Mouse (Mus musculus) liver, embryonic 14.5 days (tissue): ENCODE results near the gene Commd1. TPM values are rescaled to one million over a fixed set of nuclear protein-coding genes. Genes with fewer than 3 reads are reported as not detected.

Experiments used
- ATAC-seq: fragments of 200-750 bp; cut with Nextera tagmentation; 2 replicates; pipeline ENCODE4 v1.8.0; 2017; ENCODE audit warnings: moderate number of reproducible peaks, mild to moderate bottlenecking, moderate library complexity; ENCODE audit not compliant: insufficient read depth
- DNase-seq, 3 experiments: peaks; one replicate each; pipeline ENCODE4 v3.0.0-alpha.2; 2012 to 2013; ENCODE audit warnings: low read depth in 3 of 3, low spot score in 3 of 3
- H3K27ac ChIP-seq: fragments of 300-500 bp; sonication (generic); 2 replicates; pipeline ENCODE4 v1.5.1; 2014; ENCODE audit warnings: moderate library complexity, mild to moderate bottlenecking, control low read depth, inconsistent platforms
- H3K27me3 ChIP-seq: fragments of 300-500 bp; sonication (generic); 2 replicates; pipeline ENCODE4 v1.6.1; 2014; ENCODE audit warnings: mild to moderate bottlenecking, low read length, moderate library complexity; ENCODE audit not compliant: control insufficient read depth, insufficient read depth
- H3K36me3 ChIP-seq: fragments of 300-500 bp; sonication (generic); replicated peaks from 2 replicates; pipeline ENCODE4 v1.6.1; 2014; ENCODE audit warnings: low read depth; ENCODE audit not compliant: control insufficient read depth, insufficient read depth
- H3K4me1 ChIP-seq, 2 experiments: fragments of 200-500 bp in 1 of 2; fragments of 300-500 bp in 1 of 2; sonication (generic) in 1 of 2; replicated peaks; 2 replicates each; pipeline ENCODE4 v1.6.1; 2012 to 2014; ENCODE audit warnings: antibody characterized with exemption in 1 of 2, inconsistent platforms in 1 of 2, low read length in 1 of 2; ENCODE audit not compliant: control insufficient read depth in 2 of 2, insufficient read depth in 2 of 2
- H3K4me2 ChIP-seq: fragments of 300-500 bp; sonication (generic); 2 replicates; pipeline ENCODE4 v1.6.1; 2014; ENCODE audit warnings: low read depth, mild to moderate bottlenecking, control low read depth, moderate library complexity
- H3K4me3 ChIP-seq, 2 experiments: fragments of 200-500 bp in 1 of 2; fragments of 300-500 bp in 1 of 2; sonication (generic) in 1 of 2; 2 replicates each; pipeline ENCODE4 v1.5.1; 2012 to 2014; ENCODE audit warnings: low read depth in 2 of 2, low read length in 2 of 2, mild to moderate bottlenecking in 2 of 2, control low read depth in 1 of 2, inconsistent platforms in 1 of 2, moderate library complexity in 1 of 2; ENCODE audit not compliant: insufficient read depth in 1 of 2
- H3K9ac ChIP-seq: fragments of 300-500 bp; sonication (generic); replicated peaks from 2 replicates; pipeline ENCODE4 v1.6.1; 2014; ENCODE audit warnings: mild to moderate bottlenecking, control low read depth, moderate library complexity
- H3K9me3 ChIP-seq: fragments of 300-500 bp; sonication (generic); 2 replicates; pipeline ENCODE4 v1.6.1; 2016; ENCODE audit warnings: low read length, mixed read lengths; ENCODE audit not compliant: control insufficient read depth
- CTCF ChIP-seq: IDR thresholded peaks from 2 replicates; pipeline ENCODE4 v1.5.1; 2016; ENCODE audit warnings: antibody characterized with exemption, low read depth, control low read depth
- EP300 ChIP-seq: IDR thresholded peaks from 2 replicates; pipeline ENCODE4 v1.6.1; 2016; ENCODE audit warnings: antibody characterized with exemption, low read depth
- WGBS: fragments of 180-500 bp; shearing (Covaris S2); extraction: QIAGEN DNeasy Blood & Tissue Kit; methylation state at CpG from one replicate; pipeline ENCODE4 v1.1.7; 2014; ENCODE audit not compliant: insufficient replicate concordance; 5-methylcytosine and 5-hydroxymethylcytosine counted together
- polyA plus RNA-seq, 2 experiments: library from polyadenylated mRNA; depleted of rRNA in 1 of 2; stranded (reverse) in 1 of 2; unstranded in 1 of 2; fragments of >200 nt; fragmentation: Nextera tagmentation in 1 of 2; extraction: Ambion mirVana in 1 of 2; gene quantifications; 2 replicates each; pipeline versions ENCODE4 v1.2.1 to v1.2.3; 2012 to 2014

Gene Commd1
- polyA plus RNA-seq, 2 experiments: 35.6 to 203 TPM

- H3K4me2 ChIP-seq: no peak overlapping the region
- no peak overlapping the region for H3K4me3 ChIP-seq
- H3K9me3 ChIP-seq: no peaks in the 10 kb centered on the region
- TF ChIP-seq CTCF: no peak
- TF ChIP-seq EP300: no peak
- 46% methylated on average over 2 of the region's 2 CpGs for WGBS
- H3K9ac ChIP-seq: no peak overlapping the region
- no peak overlapping the region for H3K27ac ChIP-seq
- no peak for DNase-seq
- no peaks in the 10 kb centered on the region; a peak in 1 of 4 replicates for H3K4me1 ChIP-seq
- H3K36me3 ChIP-seq: no peaks in the 10 kb centered on the region
- ATAC-seq: no peak
- no peaks in the 10 kb centered on the region for H3K27me3 ChIP-seq
These were observed 43.2 kb downstream of the Commd1 start for GRCm38 (mm10) chr11:22938983-22939382.

DNA sequence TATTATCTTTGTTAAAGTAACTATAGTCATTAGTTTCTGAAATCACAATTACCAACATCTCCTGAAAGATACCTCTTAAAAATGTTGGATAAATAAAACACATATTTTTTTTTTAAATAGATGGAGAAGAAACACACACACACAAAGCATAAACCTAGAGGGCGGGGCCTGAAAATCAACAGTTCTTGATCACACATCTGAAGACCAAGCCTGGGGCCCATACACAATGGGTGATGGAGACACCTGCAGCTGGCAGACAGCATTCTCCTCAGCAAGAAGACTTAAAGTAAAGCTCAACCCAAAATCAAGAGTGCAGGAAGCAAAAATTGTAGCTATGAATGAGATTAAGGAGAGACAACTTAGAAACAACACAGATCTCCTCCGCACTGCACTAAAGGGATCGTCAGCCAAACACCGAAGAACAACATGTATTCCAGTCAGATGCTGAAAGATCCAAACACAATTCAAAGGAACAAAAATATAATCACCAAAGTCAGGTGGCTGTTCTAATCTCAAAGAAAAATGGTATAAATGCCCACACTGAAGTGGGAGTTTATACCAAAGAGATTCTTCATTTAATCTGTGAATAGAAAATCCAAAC is 44.4 kb downstream of the Commd1 start:
- no peak for DNase-seq
- Histone ChIP-seq H3K4me3 (no peak overlapping the region), H3K9ac (no peak overlapping the region), H3K4me2 (no peak overlapping the region), H3K9me3 (no peaks in the 10 kb centered on the region), H3K27me3 (no peaks in the 10 kb centered on the region), H3K27ac (no peak overlapping the region), H3K4me1 (peaks cover 0 to 2% of the 10 kb centered on the region in 2 experiments; a peak in 2 of 4 replicates), H3K36me3 (no peaks in the 10 kb centered on the region)
- no peak for TF ChIP-seq CTCF
- TF ChIP-seq EP300: no peak
- WGBS: 82% methylated on average over 4 of the region's 4 CpGs
- ATAC-seq: no peak

- TF ChIP-seq CTCF (no peak), EP300 (no peak)
- 39% methylated on average over 5 of the region's 5 CpGs for WGBS
- no peak overlapping the region for H3K9ac ChIP-seq
- no peak overlapping the region for H3K4me3 ChIP-seq
- no peak overlapping the region for H3K27ac ChIP-seq
- no peaks in the 10 kb centered on the region for H3K9me3 ChIP-seq
- no peaks in the 10 kb centered on the region for H3K27me3 ChIP-seq
- no peaks in the 10 kb centered on the region for H3K36me3 ChIP-seq
- no peak for ATAC-seq
- H3K4me2 ChIP-seq: no peak overlapping the region
- no peak for DNase-seq
- H3K4me1 ChIP-seq: peaks cover 7 to 13% of the 10 kb centered on the region in 2 experiments; a peak in 3 of 4 replicates
These were observed 45.6 kb downstream of the Commd1 start for GRCm38 (mm10) chr11:22936446-22937125.

DNA sequence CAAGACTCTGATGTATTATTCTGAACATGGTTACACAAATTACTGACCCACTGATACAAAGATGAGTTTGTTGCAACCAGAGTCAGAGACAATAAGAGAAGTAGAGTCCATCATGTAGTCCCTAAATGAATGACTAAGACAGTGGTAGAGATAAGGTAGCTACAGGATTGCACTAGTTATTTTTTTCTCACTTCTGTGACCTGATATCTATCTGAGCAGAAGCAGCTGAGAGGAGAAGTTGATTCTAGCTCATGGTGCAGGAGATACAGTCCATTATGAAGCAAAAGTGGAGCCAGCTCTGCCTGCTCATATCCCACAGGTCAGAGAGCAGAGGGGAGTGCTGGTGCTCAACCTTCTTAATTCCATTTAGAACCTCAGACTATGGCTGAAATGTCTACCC is 50.0 kb downstream of the Commd1 start:
- ATAC-seq: peak; percentile 52; the same call in 1 of the 2 replicates
- no peaks in the 10 kb centered on the region for H3K27me3 ChIP-seq
- no peak for DNase-seq
- no peaks in the 10 kb centered on the region for H3K36me3 ChIP-seq
- no peaks in the 10 kb centered on the region for H3K9me3 ChIP-seq
- no peak overlapping the region for H3K9ac ChIP-seq
- no peak overlapping the region for H3K4me2 ChIP-seq
- peaks cover 7 to 27% of the 10 kb centered on the region in 2 experiments; a peak in 3 of 4 replicates for H3K4me1 ChIP-seq
- no peak overlapping the region for H3K4me3 ChIP-seq
- H3K27ac ChIP-seq: no peak overlapping the region
- TF ChIP-seq EP300 (0 out of 2 replicates have a peak, but pooled peaks have one; percentile 12), CTCF (no peak)

DNA sequence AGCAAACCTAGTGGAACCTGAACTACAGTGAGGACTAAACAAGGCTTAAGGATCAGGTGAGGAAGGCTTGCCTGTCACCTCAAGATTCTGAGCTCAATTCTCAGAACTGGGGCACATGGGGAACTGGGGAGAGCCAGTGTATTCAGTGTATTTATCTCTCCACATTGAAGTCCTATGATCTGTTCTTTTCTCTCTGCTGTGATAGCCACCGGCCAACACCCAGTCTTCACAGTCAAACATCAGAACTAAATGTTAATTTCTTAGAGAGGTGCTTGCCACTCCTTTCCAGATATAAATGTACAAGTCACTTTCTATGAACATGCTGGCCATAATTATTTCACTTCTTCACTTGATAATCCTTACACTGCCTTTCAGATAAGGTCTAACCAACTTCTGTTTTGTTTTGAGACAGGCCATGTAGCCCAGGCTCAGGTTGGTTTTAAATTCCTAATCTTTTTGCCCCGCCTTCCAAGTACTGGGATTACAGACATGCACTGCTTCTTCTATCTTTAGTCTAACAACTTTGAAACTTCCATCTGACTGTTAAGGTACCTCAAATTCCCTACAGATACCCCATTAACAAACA is 50.8 kb downstream of the Commd1 start:
- TF ChIP-seq CTCF (no peak), EP300 (no peak)
- Histone ChIP-seq H3K36me3 (no peaks in the 10 kb centered on the region), H3K9me3 (no peaks in the 10 kb centered on the region), H3K4me2 (no peak overlapping the region), H3K27me3 (no peaks in the 10 kb centered on the region), H3K4me1 (peaks cover 7 to 27% of the 10 kb centered on the region in 2 experiments; a peak in 3 of 4 replicates), H3K9ac (no peak overlapping the region), H3K4me3 (no peak overlapping the region), H3K27ac (no peak overlapping the region)
- DNase-seq (peak in 1 of 3 experiments; percentile 42), ATAC-seq (no peak)
- 35% methylated on average over 2 of the region's 2 CpGs for WGBS
